ENCODE assay signal across 16 mouse cellular contexts in genomic region chr9:120994223-120995155, GRCm38 (mm10).
A peak's percentile ranks its signal among the peaks of the same experiment; 100 is the strongest.
DNase-seq lines count a peak whose midpoint lies in the region; ATAC-seq and TF ChIP-seq lines count a peak whose summit lies in the region.
"Had no signal": no experiment of that assay in that cellular context is flagged by ENCODE, and none has a peak within 500 bp of the region (broad histone marks: within the 10 kb centered on the region; RNA-seq: fewer than 3 reads in every experiment).

No protein-coding gene starts in this region.

- no peak for ATAC-seq in kidney, embryonic 14.5 days (ENCODE audit: low FRiP score, low TSS enrichment)
- 0 out of 2 replicates have a peak, but pooled peaks have one; percentile 55 for ATAC-seq in embryonic facial prominence, embryonic 11.5 days (replicated peaks; ENCODE audit: insufficient number of reproducible peaks, low FRiP score, low TSS enrichment, low read depth)
- ATAC-seq: intestine, embryonic 16.5 days; liver, postnatal 0 days had no signal

- no peak for TF ChIP-seq POLR2A in brain, embryonic 14.5 days (IDR thresholded peaks at IDR 0.05; ENCODE audit: borderline replicate concordance, extremely low read depth, insufficient read depth, insufficient read length, poor library complexity, severe bottlenecking)

- no peak overlapping the region for H3K27ac ChIP-seq in kidney, embryonic 14.5 days (ENCODE audit: low read depth, low read length)
- H3K27ac ChIP-seq in embryonic facial prominence, embryonic 11.5 days (replicated peaks; ENCODE audit: low read depth, low read length): no peak overlapping the region
- H3K27ac ChIP-seq: forebrain, embryonic 15.5 days; gastrocnemius, adult 2 months; heart, embryonic 13.5 days; limb, embryonic 12.5 days; macrophage had no signal

- no peak overlapping the region for H3K4me2 ChIP-seq in kidney, embryonic 14.5 days (replicated peaks; ENCODE audit: low read depth, low read length)
- H3K4me2 ChIP-seq in embryonic facial prominence, embryonic 11.5 days (ENCODE audit: low read depth, low read length): no peak overlapping the region
- H3K4me2 ChIP-seq: forebrain, embryonic 15.5 days; heart, embryonic 13.5 days; limb, embryonic 12.5 days had no signal

- WGBS in kidney, embryonic 14.5 days: 43% methylated on average over 15 of the region's 15 CpGs
- 61% methylated on average over 15 of the region's 15 CpGs for WGBS in embryonic facial prominence, embryonic 11.5 days

- no peak overlapping the region for H3K9ac ChIP-seq in kidney, embryonic 14.5 days (ENCODE audit: low read depth, low read length)
- H3K9ac ChIP-seq in embryonic facial prominence, embryonic 11.5 days (replicated peaks; ENCODE audit: low read length): no peak overlapping the region
- H3K9ac ChIP-seq: forebrain, embryonic 15.5 days; heart, embryonic 13.5 days; limb, embryonic 12.5 days; liver, postnatal 0 days had no signal

- peaks cover 22% of the 10 kb centered on the region for H3K4me1 ChIP-seq in kidney, embryonic 14.5 days (ENCODE audit: control insufficient read depth, insufficient read depth, low read length)
- H3K4me1 ChIP-seq in embryonic facial prominence, embryonic 11.5 days (ENCODE audit: control insufficient read depth, insufficient read depth, low read length): no peaks in the 10 kb centered on the region; the same call in 1 of the 2 replicates

- peak; percentile 40 for DNase-seq in kidney, adult 18-20 months
- peak; percentile 31 for DNase-seq in brain, embryonic 14.5 days (ENCODE audit: low read depth)
- DNase-seq in embryonic facial prominence, embryonic 11.5 days (ENCODE audit: low spot score): no peak
- peak; percentile 62 for DNase-seq in kidney, postnatal 10 days
- DNase-seq in embryo, embryonic 9.5 days (ENCODE audit: extremely low spot score): no peak
- no peak for DNase-seq in layer of hippocampus, adult 9-11 months
- DNase-seq: cerebellum, adult 18-20 months; gastrocnemius, adult 2 months; liver, postnatal 0 days had no signal

- no peak for TF ChIP-seq CTCF in brain, embryonic 14.5 days (IDR thresholded peaks at IDR 0.05; ENCODE audit: borderline replicate concordance, extremely low read depth, insufficient read depth, insufficient read length)

- H3K36me3 ChIP-seq in kidney, embryonic 14.5 days (ENCODE audit: control insufficient read depth, insufficient read depth, low read length): no peaks in the 10 kb centered on the region
- no peaks in the 10 kb centered on the region for H3K36me3 ChIP-seq in embryonic facial prominence, embryonic 11.5 days (replicated peaks; ENCODE audit: control insufficient read depth, insufficient read depth, low read depth, low read length)
- H3K36me3 ChIP-seq: forebrain, embryonic 15.5 days; heart, embryonic 13.5 days; limb, embryonic 12.5 days had no signal

- H3K27me3 ChIP-seq in kidney, embryonic 14.5 days (ENCODE audit: control insufficient read depth, insufficient read depth, low read length): no peaks in the 10 kb centered on the region
- H3K27me3 ChIP-seq in embryonic facial prominence, embryonic 11.5 days (ENCODE audit: control insufficient read depth, insufficient read depth, low read length): no peaks in the 10 kb centered on the region
- H3K27me3 ChIP-seq: CH12.LX; forebrain, embryonic 15.5 days; heart, embryonic 13.5 days had no signal

- H3K9me3 ChIP-seq in kidney, embryonic 14.5 days (ENCODE audit: control insufficient read depth, low read length): no peaks in the 10 kb centered on the region
- no peaks in the 10 kb centered on the region for H3K9me3 ChIP-seq in embryonic facial prominence, embryonic 11.5 days (replicated peaks; ENCODE audit: control insufficient read depth, low read length)
- H3K9me3 ChIP-seq: forebrain, embryonic 15.5 days; heart, embryonic 13.5 days; limb, embryonic 12.5 days had no signal

- H3K4me3 ChIP-seq in kidney, embryonic 14.5 days (ENCODE audit: low read length): no peak overlapping the region
- no peak overlapping the region for H3K4me3 ChIP-seq in embryonic facial prominence, embryonic 11.5 days (ENCODE audit: low read depth, low read length)
- H3K4me3 ChIP-seq: forebrain, embryonic 15.5 days; gastrocnemius, adult 2 months; heart, embryonic 13.5 days; limb, embryonic 12.5 days had no signal

Comparison
In these comparisons a context has a peak if more than half of its experiments do, and no peak if none do; other contexts are left out.
1. DNase-seq: peak in kidney, adult 18-20 months (single experiment), brain, embryonic 14.5 days (single experiment) and kidney, postnatal 10 days (single experiment); none in embryonic facial prominence, embryonic 11.5 days (single experiment), embryo, embryonic 9.5 days (single experiment) and layer of hippocampus, adult 9-11 months (single experiment).